Mouse (Mus musculus) hindlimb bud, embryonic 11.5 days (tissue): Measurements from ENCODE around the gene Myo7a.

ENCODE experiments used
- DNase-seq: peaks from one replicate; pipeline ENCODE4 v3.0.0-alpha.2; 2012; ENCODE audit warnings: low read depth, low spot score; ENCODE audit errors: extremely low spot score

Gene Myo7a

GRCm38 (mm10) chr7:98119179-98119960 is at the start of gene Myo7a:
Gene Myo7a (minus strand): TSS chr7:98119524.
- DNase-seq = no peak

- no peak for DNase-seq
Observed at GRCm38 (mm10) chr7:98164999-98165528, 45.7 kb upstream of the Myo7a start.

- DNase-seq = no peak
Observed at GRCm38 (mm10) chr7:98164382-98164998, 45.2 kb upstream of the Myo7a start.

GRCm38 (mm10) chr7:98163700-98164099 is 44.4 kb upstream of the Myo7a start:
- no peak for DNase-seq

DNA sequence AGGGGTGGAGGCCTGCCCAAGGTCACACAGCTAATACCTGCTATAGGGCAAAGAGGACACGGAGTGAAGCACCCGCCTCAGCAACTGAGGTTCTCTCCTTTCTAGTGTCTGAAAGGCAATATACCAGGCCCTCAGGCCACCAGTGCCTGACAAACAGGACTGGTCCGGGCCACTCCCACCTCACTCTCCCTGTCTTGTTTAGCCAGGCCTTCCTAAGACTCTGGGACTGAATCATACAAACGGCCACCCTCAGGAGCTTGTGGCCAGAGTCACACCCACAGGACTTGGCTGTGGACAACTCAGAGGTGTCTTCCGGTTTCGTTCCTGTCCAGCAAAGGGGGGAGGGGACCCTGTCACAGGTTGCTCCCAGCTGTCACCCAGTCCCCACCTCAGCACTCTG is 42.9 kb upstream of the Myo7a start:
- DNase-seq = no peak

- DNase-seq = no peak
Observed at GRCm38 (mm10) chr7:98160041-98160740, 40.9 kb upstream of the Myo7a start.

DNA sequence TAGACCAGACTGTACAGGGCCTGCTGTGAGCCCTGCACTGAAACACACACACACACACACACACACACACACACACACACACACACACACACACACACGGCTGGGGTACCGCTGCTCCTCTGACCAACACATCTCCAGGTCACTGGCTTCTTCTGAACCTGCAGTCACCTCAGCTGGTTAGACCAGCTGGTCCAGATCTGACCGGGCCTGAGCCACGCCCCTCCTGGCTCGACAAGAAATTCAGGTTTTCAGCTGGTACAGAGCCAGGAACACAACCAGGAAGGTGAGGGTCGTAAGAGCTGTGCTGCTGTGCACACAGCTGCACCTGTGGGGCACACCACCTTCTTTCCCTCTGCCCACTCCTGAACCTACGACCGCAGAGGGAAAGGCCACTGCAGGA is 39.2 kb upstream of the Myo7a start:
- no peak for DNase-seq

DNA sequence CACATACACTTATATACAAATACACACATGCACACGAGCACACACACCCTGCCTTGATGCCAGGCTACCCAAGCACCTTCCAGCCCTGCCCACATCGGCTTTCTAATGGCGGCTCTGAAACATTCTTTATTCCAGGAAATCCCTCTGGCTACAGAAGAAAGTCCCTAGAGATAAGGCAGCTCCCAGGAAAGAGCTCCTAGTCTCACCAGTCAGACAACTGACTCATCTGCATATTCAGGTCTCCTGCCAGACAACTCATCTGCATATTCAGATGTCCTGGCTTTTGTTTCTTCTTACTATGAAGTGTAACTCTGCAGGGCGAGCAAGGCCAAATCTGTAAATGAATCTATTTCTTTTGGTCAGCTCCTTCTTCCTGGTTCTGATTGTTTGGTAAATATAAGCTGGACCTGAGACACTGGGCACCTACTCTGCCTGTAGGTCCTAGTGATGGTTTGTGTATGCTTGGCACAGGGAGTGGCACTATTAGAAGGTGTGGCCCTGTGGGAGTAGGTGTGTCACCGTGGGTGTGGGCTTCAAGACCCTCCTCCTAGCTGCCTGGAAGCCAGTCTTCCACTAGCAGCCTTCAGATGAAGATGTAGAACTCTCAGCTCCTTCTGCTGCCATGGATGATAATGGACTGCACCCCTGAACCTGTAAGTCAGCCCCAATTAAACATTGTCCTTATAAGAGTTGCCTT is 38.5 kb upstream of the Myo7a start:
- no peak for DNase-seq

DNA sequence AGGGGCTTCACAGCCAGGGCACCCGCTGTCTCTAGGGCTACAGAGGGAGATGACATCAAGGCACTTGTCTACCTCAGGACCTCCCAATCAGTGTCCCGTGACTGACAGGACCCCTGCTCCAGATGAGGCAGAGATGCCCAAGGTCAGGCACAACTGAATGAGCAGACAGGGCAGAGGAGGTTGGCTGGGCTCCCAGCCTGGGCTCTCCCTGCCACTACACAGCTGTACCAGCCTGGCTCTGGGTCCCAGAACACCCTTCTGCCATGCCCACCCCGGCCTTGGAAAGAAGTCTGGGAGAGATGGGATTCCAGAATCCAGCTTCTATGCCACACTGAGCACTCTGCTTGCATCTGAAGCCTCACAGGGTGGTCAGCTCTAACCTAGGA is 36.9 kb upstream of the Myo7a start:
- no peak for DNase-seq

GRCm38 (mm10) chr7:98155546-98156279 is 36.4 kb upstream of the Myo7a start:
- DNase-seq = no peak

DNA sequence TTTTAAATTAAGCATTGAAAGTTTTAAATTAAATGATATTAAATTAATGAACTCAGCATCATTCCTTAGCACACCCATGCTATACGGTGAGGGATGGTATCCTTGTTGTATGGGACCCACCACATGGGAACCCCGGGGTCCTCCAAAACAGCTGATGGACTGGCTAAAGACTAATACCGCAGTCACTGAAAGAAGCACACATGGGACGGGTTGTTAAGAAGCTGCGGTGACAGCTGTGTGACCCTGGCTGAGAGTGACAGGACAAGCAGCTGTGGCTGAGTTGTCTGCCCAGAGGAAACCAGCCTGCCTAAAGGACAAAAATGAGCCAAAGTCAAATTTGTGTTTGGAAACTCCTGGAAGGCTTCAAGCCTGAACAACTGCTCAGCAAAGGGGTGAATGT is 34.6 kb upstream of the Myo7a start:
- DNase-seq = no peak

- DNase-seq = no peak
Observed at GRCm38 (mm10) chr7:98153345-98153744, 34.0 kb upstream of the Myo7a start.

- DNase-seq = no peak
Observed at GRCm38 (mm10) chr7:98152400-98152799, 33.1 kb upstream of the Myo7a start.

GRCm38 (mm10) chr7:98150525-98150924 is 31.2 kb upstream of the Myo7a start:
- no peak for DNase-seq

GRCm38 (mm10) chr7:98149802-98150201 is 30.5 kb upstream of the Myo7a start:
- no peak for DNase-seq

GRCm38 (mm10) chr7:98148721-98149407 is 29.5 kb upstream of the Myo7a start:
- DNase-seq = no peak

DNA sequence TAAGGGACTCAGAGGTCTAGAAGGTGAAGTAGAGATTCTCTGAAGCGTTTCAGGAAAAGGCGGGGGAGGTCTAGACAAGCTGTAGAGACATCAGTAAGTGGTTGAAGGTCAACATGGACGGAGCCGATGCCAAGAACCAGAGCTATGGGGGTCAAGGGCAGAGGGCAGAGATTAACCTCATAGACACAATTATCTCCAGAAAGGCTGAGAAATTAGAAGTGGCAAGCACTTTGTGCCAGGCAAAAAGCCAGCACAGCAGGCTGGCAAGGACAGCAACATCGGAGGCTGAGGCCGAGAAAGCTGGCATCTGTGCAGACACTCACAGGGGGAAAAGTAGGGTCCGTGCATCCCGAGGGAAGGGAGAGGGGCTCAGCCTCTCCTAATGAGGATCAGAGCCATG is 28.4 kb upstream of the Myo7a start:
- no peak for DNase-seq

DNA sequence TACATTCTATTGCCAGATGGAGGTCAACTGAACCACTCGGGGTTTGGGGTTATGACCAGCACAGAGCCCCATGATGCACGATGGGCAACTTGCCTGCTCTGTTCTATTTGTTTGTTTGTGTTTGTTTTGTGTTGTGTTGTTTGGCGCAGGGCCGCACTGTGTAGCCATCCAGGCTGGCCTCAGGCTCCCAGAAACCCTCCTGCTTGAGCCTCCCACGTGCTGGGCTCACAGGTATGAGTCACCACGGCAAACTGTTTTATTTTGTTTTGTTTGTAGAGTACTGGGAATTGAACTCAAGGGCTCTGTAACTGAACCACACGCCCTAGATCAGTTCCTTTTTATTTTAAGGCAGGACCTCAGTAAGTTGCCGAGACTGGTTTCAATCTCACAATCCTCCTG is 27.1 kb upstream of the Myo7a start:
- no peak for DNase-seq

- DNase-seq = no peak
Observed at GRCm38 (mm10) chr7:98145842-98146446, 26.6 kb upstream of the Myo7a start.

DNA sequence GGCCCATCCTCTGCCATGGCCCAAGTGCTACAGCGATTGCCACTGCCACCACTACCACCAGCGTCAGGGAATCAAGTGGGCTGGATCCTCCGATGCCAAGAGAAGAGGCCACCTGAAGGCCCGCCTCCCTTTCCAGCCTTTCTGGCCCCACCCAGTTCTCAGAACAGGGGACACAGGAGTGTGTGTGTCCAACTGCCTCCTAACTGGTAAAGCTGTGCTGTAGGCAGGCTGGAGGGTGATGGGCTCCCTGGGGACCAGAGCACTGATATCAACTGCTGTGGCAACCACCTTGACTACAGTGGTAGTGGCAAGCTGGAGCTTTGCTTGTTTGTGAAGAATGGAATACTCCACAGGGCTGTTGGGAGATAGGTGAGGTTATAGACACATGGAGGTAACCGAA is 26.1 kb upstream of the Myo7a start, which contains the start of gene Omp:
Gene Omp, minus strand, starts transcription at position 101 of the 400 bp plus-strand sequence.
- no peak for DNase-seq
